Mouse (Mus musculus): ENCODE measurements around the gene Inpp4b. TPM values are rescaled to one million over a fixed set of nuclear protein-coding genes. Genes with fewer than 3 reads are reported as not detected.
"Not testable (repeated sequence)": the region's sequence is repeated elsewhere in the genome, so short reads cannot be mapped to it uniquely, and the experiment has no call there.

The Inpp4b gene
- polyA plus RNA-seq, 1 experiment from 2014 or later, result 10.6 TPM

DNA sequence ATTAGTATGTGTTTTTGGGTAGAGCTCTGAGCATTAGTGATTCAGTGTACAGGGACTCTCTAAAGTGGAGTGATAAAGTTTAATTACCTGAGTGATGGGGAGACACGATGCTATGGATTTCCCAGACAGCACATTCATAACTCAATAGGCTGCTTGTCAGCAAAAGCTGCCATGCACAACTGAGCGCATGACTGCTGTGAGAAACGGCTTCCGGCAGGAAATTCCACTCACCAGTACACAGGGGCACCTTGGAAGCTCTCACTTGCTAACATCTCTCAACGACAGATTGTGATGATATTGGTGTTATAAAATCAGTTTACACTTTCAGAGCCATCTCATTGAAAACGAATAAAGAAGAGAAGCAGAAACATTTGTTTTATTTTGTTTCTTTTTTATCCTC lies 465.2 kb downstream of the Inpp4b start:
- no peak for ATAC-seq (replicated peaks)
- H3K27me3 ChIP-seq (replicated peaks), result no peaks in the 10 kb centered on the region
- no peak overlapping the region for H3K9ac ChIP-seq
- no peaks in the 10 kb centered on the region for H3K9me3 ChIP-seq
- peaks cover 4% of the 10 kb centered on the region for H3K4me1 ChIP-seq
- WGBS, result 62% methylated on average over 6 of the region's 6 CpGs
- no peak overlapping the region for H3K27ac ChIP-seq
- H3K4me3 ChIP-seq, result no peak overlapping the region
- no peaks in the 10 kb centered on the region for H3K36me3 ChIP-seq (replicated peaks)
- H3K4me2 ChIP-seq, result no peak overlapping the region

DNA sequence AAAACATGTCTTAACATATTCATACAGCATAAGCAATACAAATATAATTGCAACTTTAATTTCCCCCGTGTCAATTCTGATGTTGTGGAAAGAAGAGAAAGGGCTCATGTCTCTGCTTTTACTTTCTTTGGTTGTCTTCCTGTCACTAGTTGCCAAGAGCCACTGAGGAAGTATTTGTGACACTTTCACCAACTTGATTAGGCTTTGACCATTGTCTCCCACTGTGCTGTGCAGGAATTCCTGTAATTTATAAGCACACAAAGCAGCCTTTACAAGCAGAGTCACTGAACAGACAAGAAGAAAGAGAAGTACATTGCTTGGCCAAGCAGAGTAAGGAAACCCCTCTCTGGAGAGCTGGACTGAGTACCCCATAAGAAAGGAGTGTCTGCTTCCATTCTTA lies 466.1 kb downstream of the Inpp4b start:
- H3K9me3 ChIP-seq, result no peaks in the 10 kb centered on the region
- ATAC-seq (replicated peaks), result no peak
- H3K4me1 ChIP-seq, result peaks cover 4% of the 10 kb centered on the region
- no peak overlapping the region for H3K9ac ChIP-seq
- H3K4me3 ChIP-seq, result no peak overlapping the region
- 65% methylated on average over 1 of the region's 1 CpGs for WGBS
- H3K36me3 ChIP-seq (replicated peaks), result no peaks in the 10 kb centered on the region
- no peak overlapping the region for H3K27ac ChIP-seq
- no peaks in the 10 kb centered on the region for H3K27me3 ChIP-seq (replicated peaks)
- no peak overlapping the region for H3K4me2 ChIP-seq

DNA sequence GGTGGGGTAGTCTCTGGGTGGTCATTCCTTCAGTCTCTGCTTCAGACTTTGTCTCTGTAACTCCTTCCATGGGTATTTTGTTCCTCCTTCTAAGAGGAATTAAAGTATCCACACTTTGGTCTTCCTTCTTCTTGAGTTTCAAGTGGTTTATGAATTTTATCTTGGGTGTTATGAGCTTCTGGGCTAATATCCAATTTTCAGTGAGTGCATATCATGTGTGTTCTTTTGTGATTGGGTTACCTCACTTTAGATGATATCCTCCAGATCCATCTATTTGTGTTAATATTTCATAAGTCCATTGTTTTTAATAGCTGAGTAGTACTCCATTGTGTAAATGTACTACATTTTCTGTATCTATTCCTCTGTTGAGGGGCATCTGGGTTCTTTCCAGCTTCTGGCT lies 467.1 kb downstream of the Inpp4b start:
- ATAC-seq (replicated peaks); H3K4me2 ChIP-seq; H3K27ac ChIP-seq; H3K36me3 ChIP-seq (replicated peaks); H3K9ac ChIP-seq; H3K4me3 ChIP-seq; H3K27me3 ChIP-seq (replicated peaks); H3K9me3 ChIP-seq; H3K4me1 ChIP-seq: not testable (repeated sequence)

DNA sequence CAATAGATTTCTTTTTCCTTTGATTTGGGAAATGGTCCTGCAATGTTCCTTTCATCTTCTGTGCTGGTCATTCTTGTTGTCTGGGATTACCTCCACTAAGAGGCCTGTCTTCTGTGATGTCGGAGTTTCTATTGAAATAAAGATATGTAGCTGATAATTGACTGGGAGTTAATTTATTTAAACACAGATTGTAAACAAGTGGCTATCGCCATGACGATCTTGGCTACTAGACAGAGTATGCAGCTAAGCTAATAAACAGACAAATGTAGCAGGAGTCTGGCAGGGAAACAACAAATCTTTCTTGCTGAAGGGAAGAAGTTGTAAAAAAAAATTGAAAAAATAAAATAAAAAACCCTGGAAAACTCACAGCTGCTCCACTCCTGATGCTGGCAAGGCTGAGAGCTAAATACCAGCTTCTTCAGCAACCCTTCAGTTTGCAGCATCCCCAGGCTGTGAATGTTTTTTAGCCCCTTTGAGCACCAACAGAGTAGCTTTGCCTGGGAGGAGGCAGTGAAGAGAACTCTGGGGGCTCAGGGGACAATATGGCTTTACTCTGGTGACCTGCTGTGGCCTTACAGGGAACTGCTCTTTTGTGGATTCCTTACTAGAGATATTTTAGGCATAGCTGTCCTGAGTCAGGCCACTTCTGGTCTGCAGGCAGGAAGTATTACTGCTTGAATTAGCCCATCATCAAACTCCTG lies 469.8 kb downstream of the Inpp4b start:
- ATAC-seq (replicated peaks), result peak; percentile 67; the same call in 1 of the 2 replicates
- H3K27me3 ChIP-seq (replicated peaks), result no peaks in the 10 kb centered on the region
- no peaks in the 10 kb centered on the region for H3K9me3 ChIP-seq
- WGBS, result 9% methylated on average over 3 of the region's 3 CpGs
- no peak overlapping the region for H3K27ac ChIP-seq
- peaks cover 4% of the 10 kb centered on the region for H3K4me1 ChIP-seq
- H3K36me3 ChIP-seq (replicated peaks), result no peaks in the 10 kb centered on the region
- H3K4me3 ChIP-seq, result no peak overlapping the region
- H3K4me2 ChIP-seq, result no peak overlapping the region
- no peak overlapping the region for H3K9ac ChIP-seq

DNA sequence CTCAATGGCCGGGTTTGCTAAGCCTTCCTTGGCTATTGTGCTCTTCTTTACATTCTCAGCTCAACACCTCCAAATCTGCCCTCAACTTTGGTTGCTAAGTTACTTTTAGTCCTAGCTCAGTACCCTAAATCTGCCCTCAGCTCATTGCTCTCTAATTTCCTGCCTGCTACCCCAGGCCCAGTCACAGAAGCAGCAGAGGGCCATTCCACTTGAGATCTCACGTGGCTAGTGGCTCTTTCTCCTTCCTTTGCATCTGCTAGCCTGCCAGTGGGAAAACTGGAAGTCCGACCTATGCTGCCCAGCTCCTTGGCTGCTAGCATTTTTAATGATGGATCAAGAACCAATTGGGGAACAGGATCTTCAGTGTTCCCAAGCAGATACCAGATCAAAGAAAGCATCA lies 472.4 kb downstream of the Inpp4b start:
- no peak overlapping the region for H3K27ac ChIP-seq
- H3K9ac ChIP-seq, result no peak overlapping the region
- peaks cover 4% of the 10 kb centered on the region for H3K4me1 ChIP-seq
- WGBS, result 10% methylated on average over 3 of the region's 3 CpGs
- no peak overlapping the region for H3K4me2 ChIP-seq
- H3K36me3 ChIP-seq (replicated peaks), result no peaks in the 10 kb centered on the region
- H3K4me3 ChIP-seq, result no peak overlapping the region
- no peaks in the 10 kb centered on the region for H3K9me3 ChIP-seq
- ATAC-seq (replicated peaks), result no peak
- no peaks in the 10 kb centered on the region for H3K27me3 ChIP-seq (replicated peaks)

DNA sequence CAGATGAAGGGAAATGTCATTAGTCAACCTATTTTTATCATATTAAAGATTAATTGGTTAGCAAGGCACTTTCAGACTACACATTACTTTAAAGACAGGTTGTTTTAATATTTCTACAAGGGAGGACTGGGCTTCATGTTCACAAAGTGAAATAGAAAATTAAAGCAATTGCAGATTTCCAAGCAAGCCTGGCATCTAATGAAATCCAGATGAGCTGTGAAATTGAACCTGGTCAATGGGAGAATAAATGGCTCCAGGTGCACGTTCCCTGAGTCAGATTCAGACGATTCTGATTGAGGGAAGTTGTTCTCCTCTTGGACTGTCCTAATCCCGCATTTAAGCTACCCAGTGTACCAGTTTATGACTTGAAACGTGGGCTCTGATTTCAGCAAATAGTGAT lies 473.2 kb downstream of the Inpp4b start:
- H3K4me1 ChIP-seq, result peaks cover 4% of the 10 kb centered on the region
- no peak overlapping the region for H3K9ac ChIP-seq
- no peak overlapping the region for H3K4me3 ChIP-seq
- H3K4me2 ChIP-seq, result no peak overlapping the region
- H3K36me3 ChIP-seq (replicated peaks), result no peaks in the 10 kb centered on the region
- H3K27me3 ChIP-seq (replicated peaks), result no peaks in the 10 kb centered on the region
- no peaks in the 10 kb centered on the region for H3K9me3 ChIP-seq
- no peak for ATAC-seq (replicated peaks)
- H3K27ac ChIP-seq, result no peak overlapping the region
- WGBS, result 47% methylated on average over 4 of the region's 4 CpGs

DNA sequence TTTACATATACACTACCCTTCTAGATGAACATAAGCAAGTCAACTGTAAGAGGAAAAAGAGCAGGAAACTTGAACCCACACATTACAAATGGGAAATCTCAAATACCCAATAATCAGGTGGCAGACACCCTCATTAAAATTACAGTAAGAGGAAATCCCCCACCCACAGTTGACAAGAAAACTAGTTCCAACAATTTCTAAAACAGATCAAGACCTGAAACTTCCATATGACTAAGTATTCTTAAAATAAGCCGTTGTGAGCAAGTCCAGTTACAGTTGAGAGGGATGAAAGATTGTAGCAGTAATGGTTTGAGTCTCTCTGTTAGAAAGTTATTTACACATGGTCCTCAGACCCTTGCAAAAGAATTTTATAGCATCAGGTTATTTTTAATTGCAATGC lies 480.8 kb downstream of the Inpp4b start:
- 93% methylated on average over 1 of the region's 1 CpGs for WGBS
- Histone ChIP-seq H3K4me1 (no peaks in the 10 kb centered on the region), H3K27ac (no peak overlapping the region), H3K27me3 (replicated peaks) (no peaks in the 10 kb centered on the region), H3K4me2 (no peak overlapping the region), H3K9ac (no peak overlapping the region), H3K36me3 (replicated peaks) (no peaks in the 10 kb centered on the region), H3K4me3 (no peak overlapping the region), H3K9me3 (no peaks in the 10 kb centered on the region)
- ATAC-seq (replicated peaks), result no peak

DNA sequence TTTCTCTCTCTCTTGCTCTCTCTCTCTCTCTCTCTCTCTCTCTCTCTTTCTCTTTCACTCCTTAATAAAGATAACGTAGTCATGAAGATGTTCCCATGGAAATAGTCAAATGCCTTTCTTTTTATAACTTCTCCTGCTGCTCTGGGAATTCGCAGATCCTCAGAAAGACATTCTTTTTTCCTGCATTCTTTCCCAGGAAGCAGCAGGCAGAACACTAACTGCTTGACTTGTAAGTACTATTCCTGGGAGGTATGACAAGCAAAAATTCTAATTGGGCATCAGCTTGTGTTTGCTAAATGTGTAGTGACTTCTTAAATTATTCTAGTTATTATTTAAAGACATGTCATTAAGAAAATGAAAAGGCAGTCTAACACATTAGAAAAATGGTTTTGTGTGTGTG lies 482.6 kb downstream of the Inpp4b start:
- no peak for ATAC-seq (replicated peaks)
- H3K36me3 ChIP-seq (replicated peaks), result no peaks in the 10 kb centered on the region
- no peak overlapping the region for H3K4me3 ChIP-seq
- WGBS, result 24% methylated on average over 2 of the region's 2 CpGs
- no peaks in the 10 kb centered on the region for H3K27me3 ChIP-seq (replicated peaks)
- H3K4me1 ChIP-seq, result no peaks in the 10 kb centered on the region
- no peak overlapping the region for H3K4me2 ChIP-seq
- H3K9ac ChIP-seq, result no peak overlapping the region
- H3K27ac ChIP-seq, result no peak overlapping the region
- no peaks in the 10 kb centered on the region for H3K9me3 ChIP-seq

DNA sequence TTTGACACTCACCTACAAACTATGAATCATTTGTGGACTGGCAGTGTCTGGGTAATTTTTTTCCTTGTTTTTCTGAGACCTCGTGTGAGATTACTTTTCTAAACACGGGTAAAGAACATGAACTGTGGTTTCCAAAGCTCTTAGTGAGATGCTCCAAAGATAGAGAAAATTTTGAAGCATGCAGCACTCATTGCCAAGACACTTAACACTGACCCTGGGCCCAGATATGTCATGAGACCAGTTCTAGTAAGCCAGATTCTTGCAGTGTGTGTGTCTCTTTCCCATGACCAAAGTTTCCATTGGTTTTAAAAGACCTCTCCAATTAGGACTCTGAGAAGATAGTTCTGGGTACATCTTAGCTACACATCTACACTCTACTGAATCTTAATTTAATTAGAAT lies 484.1 kb downstream of the Inpp4b start:
- Histone ChIP-seq H3K4me1 (no peaks in the 10 kb centered on the region), H3K27me3 (replicated peaks) (no peaks in the 10 kb centered on the region), H3K9me3 (no peaks in the 10 kb centered on the region), H3K27ac (no peak overlapping the region), H3K9ac (no peak overlapping the region), H3K4me3 (no peak overlapping the region), H3K4me2 (no peak overlapping the region), H3K36me3 (replicated peaks) (no peaks in the 10 kb centered on the region)
- no peak for ATAC-seq (replicated peaks)
- WGBS, result 75% methylated on average over 2 of the region's 2 CpGs

DNA sequence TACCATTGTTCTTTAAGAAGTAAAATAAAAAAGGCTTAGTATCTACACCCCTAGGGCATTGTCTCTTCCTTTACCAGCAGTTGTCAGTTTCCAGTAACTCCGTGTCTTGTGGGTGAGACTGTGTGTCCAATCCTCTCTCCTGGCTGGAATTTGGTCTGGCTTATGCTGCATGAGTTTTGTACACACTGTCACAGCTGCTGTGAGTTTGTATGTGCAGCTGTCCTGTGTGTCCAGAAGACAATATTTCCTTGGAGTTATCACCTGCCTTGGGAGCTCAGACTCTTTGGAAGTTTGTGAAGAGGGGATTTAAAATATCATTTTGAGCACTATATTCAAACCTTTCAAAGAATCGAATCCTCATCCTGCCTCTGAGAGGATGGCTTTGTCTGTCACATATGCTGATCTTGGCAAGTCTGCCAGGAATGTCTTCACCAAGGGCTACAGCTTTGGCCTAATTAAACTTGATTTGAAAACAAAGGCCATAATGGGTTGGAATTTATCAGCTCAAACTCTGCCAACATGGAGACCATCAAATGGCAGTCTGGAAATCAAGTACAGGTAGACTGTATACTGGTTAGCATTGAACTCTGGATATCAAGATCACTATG lies 485.1 kb downstream of the Inpp4b start:
- no peak for ATAC-seq (replicated peaks)
- WGBS, result 79% methylated on average over 2 of the region's 2 CpGs
- Histone ChIP-seq H3K4me2 (no peak overlapping the region), H3K9me3 (no peaks in the 10 kb centered on the region), H3K4me1 (no peaks in the 10 kb centered on the region), H3K9ac (no peak overlapping the region), H3K4me3 (no peak overlapping the region), H3K27me3 (replicated peaks) (no peaks in the 10 kb centered on the region), H3K27ac (no peak overlapping the region), H3K36me3 (replicated peaks) (no peaks in the 10 kb centered on the region)

DNA sequence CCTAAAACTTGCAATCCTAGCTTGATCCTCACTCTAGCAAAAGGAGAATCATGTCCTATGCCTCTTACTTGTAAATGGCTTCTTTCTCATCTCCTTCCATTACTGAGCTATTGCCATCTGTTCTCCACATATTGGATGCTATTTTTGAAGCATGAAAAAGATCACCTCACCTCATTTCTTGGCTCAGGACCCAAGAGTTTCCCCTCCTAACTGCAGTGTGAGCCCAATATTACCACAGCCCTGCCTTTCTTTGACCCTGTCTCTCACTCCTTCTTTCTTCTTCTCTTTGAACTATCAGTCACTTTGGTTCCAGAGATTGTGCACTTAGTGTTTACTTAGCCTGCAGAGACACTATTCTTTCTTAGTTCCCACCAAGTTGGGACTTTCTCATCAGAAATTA lies 489.1 kb downstream of the Inpp4b start:
- no peak for ATAC-seq (replicated peaks)
- no peaks in the 10 kb centered on the region for H3K27me3 ChIP-seq (replicated peaks)
- H3K4me1 ChIP-seq, result no peaks in the 10 kb centered on the region
- H3K4me3 ChIP-seq, result no peak overlapping the region
- H3K27ac ChIP-seq, result no peak overlapping the region
- no peak overlapping the region for H3K9ac ChIP-seq
- no peaks in the 10 kb centered on the region for H3K9me3 ChIP-seq
- H3K36me3 ChIP-seq (replicated peaks), result no peaks in the 10 kb centered on the region
- H3K4me2 ChIP-seq, result no peak overlapping the region

DNA sequence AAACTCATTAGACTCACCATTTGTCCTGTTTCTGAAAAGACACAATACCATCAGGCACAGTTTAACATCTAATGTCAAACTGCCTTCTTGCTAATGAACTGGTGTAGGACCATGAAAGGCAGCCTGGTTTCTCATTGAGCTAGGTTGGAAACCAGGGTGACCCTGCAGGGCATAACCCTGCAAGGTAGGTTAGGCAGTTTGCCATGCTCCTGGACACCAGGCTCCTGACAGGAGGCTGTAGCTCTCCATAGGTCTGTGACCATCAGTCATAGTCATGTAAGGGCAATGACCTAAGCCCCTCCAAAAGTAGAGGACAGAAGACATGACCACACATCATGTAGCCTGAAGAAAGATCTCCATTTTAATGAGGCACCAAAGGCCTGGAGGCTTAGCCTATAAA lies 491.5 kb downstream of the Inpp4b start:
- Histone ChIP-seq H3K9ac (no peak overlapping the region), H3K27me3 (replicated peaks) (no peaks in the 10 kb centered on the region), H3K9me3 (no peaks in the 10 kb centered on the region), H3K4me1 (no peaks in the 10 kb centered on the region), H3K4me3 (no peak overlapping the region), H3K36me3 (replicated peaks) (no peaks in the 10 kb centered on the region), H3K4me2 (no peak overlapping the region), H3K27ac (no peak overlapping the region)
- no peak for ATAC-seq (replicated peaks)

DNA sequence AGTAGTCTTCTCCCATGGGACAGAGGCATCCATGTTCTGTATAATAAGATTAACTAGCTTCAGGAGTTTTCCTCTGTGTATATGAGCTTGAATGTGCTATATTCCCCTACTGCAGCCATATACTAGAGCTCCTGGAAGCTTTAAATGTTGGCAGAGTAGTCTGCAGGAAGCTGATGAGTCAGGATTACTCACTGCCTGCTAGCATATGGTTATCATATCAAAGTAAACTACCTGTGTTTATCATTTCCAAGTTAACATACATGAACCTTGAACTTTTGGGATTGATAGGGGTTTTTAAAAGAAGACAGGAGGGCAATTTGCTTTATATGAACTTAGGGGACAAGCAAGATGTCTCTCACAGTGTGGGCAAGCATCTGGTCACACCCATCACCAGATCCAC lies 498.2 kb downstream of the Inpp4b start:
- Histone ChIP-seq H3K36me3 (replicated peaks) (no peaks in the 10 kb centered on the region), H3K9ac (no peak overlapping the region), H3K27me3 (replicated peaks) (no peaks in the 10 kb centered on the region), H3K4me3 (no peak overlapping the region), H3K9me3 (no peaks in the 10 kb centered on the region), H3K4me2 (no peak overlapping the region), H3K27ac (no peak overlapping the region), H3K4me1 (no peaks in the 10 kb centered on the region)
- ATAC-seq (replicated peaks), result no peak

All from midbrain, embryonic 15.5 days (tissue).